Mouse (Mus musculus): ENCODE measurements around the gene Nr2f2.

- no peak for TF ChIP-seq CTCF (IDR thresholded peaks at IDR 0.05; ENCODE audit: borderline replicate concordance, insufficient read depth, low read depth, low read length)
- no peak for TF ChIP-seq POLR2A (IDR thresholded peaks at IDR 0.05; ENCODE audit: borderline replicate concordance, insufficient read depth, low read length)
Measured at GRCm38 (mm10) chr7:70347618-70347958, 18.9 kb downstream of the Nr2f2 start.
